Mouse (Mus musculus): Measurements from ENCODE around the gene Dcaf6. TPM values are rescaled to one million over a fixed set of nuclear protein-coding genes. Genes with fewer than 3 reads are reported as not detected.
A peak's percentile ranks its signal among the peaks of the same experiment; 100 is the strongest.
"Not testable (repeated sequence)": the region's sequence is repeated elsewhere in the genome, so short reads cannot be mapped to it uniquely, and the experiment has no call there.

Dcaf6 gene
- polyA plus RNA-seq, 1 experiment from 2014 or later: 17.8 TPM

DNA sequence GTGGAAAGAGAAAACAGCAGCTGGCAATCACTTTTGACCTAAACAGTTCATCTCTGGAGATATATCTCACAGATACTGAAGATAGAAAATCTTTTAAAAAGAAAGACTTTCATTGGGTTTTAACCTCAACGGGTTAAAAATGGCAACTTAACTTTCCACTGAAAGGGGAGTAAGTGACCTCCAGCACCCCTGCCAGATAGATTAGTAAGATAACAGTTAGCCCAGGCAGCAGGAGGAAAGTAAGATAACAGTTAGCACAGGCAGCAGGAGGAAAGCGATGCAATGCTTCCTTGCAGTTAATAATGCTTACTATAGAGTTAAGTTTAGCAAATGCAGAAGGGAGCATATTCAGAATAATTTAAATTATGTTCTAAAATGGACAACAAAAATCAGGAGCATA, 103.9 kb downstream of the Dcaf6 start:
- Histone ChIP-seq H3K27ac (replicated peaks) (no peak overlapping the region), H3K36me3 (peaks cover 4% of the 10 kb centered on the region; the same call in 1 of the 2 replicates), H3K4me3 (replicated peaks) (no peak overlapping the region), H3K4me1 (no peaks in the 10 kb centered on the region), H3K9ac (no peak overlapping the region), H3K4me2 (replicated peaks) (no peak overlapping the region), H3K9me3 (replicated peaks) (no peaks in the 10 kb centered on the region), H3K27me3 (no peaks in the 10 kb centered on the region)
- ATAC-seq (ENCODE audit: insufficient number of reproducible peaks, low FRiP score, low TSS enrichment, low read depth): no peak
- WGBS: 45% methylated on average over 2 of the region's 2 CpGs

DNA sequence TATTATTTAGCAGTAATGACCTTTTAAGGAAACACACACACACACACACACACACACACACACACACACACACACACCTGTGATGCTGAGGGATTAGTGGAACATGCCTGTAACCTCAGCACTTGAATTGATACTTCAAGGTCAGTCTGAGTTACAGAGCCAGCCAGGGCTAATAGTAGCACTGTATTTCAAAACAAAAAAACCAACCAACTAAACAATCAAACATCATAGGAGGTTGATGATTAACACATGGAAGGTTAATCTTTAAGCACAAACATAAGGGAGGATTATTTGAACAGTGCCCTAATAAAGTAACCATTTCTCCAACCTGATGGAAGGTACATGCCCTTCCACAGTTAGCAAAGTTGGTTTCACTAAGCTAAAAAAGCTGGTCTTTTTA, 111.6 kb downstream of the Dcaf6 start:
- no peak for ATAC-seq (ENCODE audit: insufficient number of reproducible peaks, low FRiP score, low TSS enrichment, low read depth)
- Histone ChIP-seq H3K4me2 (replicated peaks) (no peak overlapping the region), H3K27ac (replicated peaks) (no peak overlapping the region), H3K4me3 (replicated peaks) (no peak overlapping the region), H3K27me3 (no peaks in the 10 kb centered on the region), H3K4me1 (no peaks in the 10 kb centered on the region), H3K36me3 (peaks cover 10% of the 10 kb centered on the region), H3K9ac (no peak overlapping the region), H3K9me3 (replicated peaks) (no peaks in the 10 kb centered on the region)

DNA sequence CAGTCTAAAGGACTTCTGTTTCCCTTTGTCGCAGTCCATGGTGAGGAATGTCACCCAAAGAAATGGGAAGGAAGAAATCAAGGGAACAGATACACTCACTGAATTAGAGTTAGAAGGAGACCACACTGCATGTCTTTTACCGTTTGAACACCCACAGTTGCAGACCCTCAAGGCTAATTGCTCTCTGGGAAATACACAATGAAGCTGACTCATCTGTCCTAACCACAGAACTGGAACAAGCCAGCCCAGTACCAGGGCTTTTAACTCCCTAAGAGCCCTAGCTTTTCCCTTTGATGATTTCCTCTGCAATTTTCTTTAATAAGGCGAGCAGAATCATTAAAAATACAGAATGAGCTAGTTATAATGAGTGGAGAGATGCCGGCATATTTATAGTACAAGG, 115.8 kb downstream of the Dcaf6 start:
- ATAC-seq (ENCODE audit: insufficient number of reproducible peaks, low FRiP score, low TSS enrichment, low read depth): no peak
- no peak overlapping the region for H3K27ac ChIP-seq (replicated peaks)
- WGBS: 23% methylated on average over 4 of the region's 4 CpGs

DNA sequence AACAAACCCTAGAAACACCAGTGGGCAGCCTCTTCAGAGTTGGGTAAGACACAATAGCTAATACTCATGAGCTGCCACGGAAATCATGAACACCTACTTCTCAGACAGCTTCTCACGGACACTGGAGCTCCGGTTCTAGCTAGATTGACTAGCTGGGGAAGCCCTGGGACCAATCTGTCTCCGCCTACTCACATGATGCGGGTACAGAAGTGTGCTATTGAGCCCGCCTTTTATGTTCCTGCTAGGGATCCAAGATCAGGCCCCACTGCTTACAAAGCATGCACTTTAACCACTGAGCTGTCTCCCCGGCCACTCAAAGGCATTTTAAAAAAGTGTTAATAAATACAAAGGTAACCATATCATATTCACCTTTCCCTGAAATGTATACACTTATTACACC, 118.1 kb downstream of the Dcaf6 start:
- H3K9me3 ChIP-seq (replicated peaks): no peaks in the 10 kb centered on the region
- H3K9ac ChIP-seq: no peak overlapping the region
- no peak overlapping the region for H3K27ac ChIP-seq (replicated peaks)
- H3K4me1 ChIP-seq: no peaks in the 10 kb centered on the region
- H3K36me3 ChIP-seq: 0 out of 2 replicates have a peak, but pooled peaks cover 5% of the 10 kb centered on the region
- H3K27me3 ChIP-seq: no peaks in the 10 kb centered on the region
- H3K4me3 ChIP-seq (replicated peaks): no peak overlapping the region
- H3K4me2 ChIP-seq (replicated peaks): no peak overlapping the region
- ATAC-seq (ENCODE audit: insufficient number of reproducible peaks, low FRiP score, low TSS enrichment, low read depth): no peak
- WGBS: 65% methylated on average over 7 of the region's 7 CpGs

More for the DNA sequence above, 115.8 kb downstream of the Dcaf6 start:
- Histone ChIP-seq H3K9ac (no peak overlapping the region), H3K27me3 (no peaks in the 10 kb centered on the region), H3K4me1 (no peaks in the 10 kb centered on the region), H3K4me2 (replicated peaks) (no peak overlapping the region), H3K4me3 (replicated peaks) (no peak overlapping the region), H3K36me3 (no peaks in the 10 kb centered on the region), H3K9me3 (replicated peaks) (no peaks in the 10 kb centered on the region)

DNA sequence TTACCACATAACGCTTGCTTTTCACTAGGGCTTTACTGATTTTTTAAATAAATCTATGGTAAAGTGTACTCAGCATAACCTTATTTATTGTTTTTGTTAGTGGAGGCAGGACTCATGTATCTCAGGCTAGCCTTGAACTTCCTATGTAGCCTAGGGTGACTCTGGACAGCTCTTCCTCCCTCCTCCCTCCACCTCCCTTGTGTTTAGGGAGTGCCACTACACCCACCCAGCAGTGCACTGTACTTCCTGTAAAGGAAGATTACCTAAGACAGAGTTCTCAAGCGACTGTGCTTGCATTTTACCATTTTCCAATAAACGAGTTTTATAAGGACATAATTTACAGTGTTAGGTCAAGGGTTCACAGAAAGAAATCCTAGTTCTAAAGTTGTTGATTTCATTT, 127.5 kb downstream of the Dcaf6 start:
- WGBS: 85% methylated on average over 3 of the region's 3 CpGs
- H3K36me3 ChIP-seq: peaks cover 14% of the 10 kb centered on the region
- H3K4me2 ChIP-seq (replicated peaks): no peak overlapping the region
- H3K27me3 ChIP-seq: no peaks in the 10 kb centered on the region
- no peak overlapping the region for H3K4me3 ChIP-seq (replicated peaks)
- H3K27ac ChIP-seq (replicated peaks): no peak overlapping the region
- H3K4me1 ChIP-seq: no peaks in the 10 kb centered on the region
- ATAC-seq (ENCODE audit: insufficient number of reproducible peaks, low FRiP score, low TSS enrichment, low read depth): no peak
- no peak overlapping the region for H3K9ac ChIP-seq
- no peaks in the 10 kb centered on the region for H3K9me3 ChIP-seq (replicated peaks)

DNA sequence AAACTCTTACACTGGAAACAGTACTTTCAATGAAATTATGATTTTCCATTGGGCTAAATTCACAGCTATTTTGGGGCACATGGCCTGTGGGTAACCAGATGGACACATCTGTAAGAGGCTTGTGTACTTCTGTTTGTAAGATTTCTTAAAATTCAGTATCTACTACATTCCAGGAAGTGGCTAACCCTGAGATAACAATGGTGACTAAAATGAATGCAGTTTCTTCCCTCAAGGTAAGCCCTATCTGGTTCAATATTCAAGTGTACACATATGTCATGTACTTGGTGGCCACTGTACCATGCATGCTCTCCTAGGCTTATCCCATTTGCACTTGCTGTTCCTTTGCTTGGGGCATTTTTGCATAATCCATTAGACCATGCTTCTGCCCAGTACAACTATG, 129.4 kb downstream of the Dcaf6 start:
- no peak for ATAC-seq (ENCODE audit: insufficient number of reproducible peaks, low FRiP score, low TSS enrichment, low read depth)
- H3K27me3 ChIP-seq: no peaks in the 10 kb centered on the region
- peaks cover 14% of the 10 kb centered on the region for H3K36me3 ChIP-seq
- no peak overlapping the region for H3K27ac ChIP-seq (replicated peaks)
- no peak overlapping the region for H3K4me2 ChIP-seq (replicated peaks)
- no peaks in the 10 kb centered on the region for H3K4me1 ChIP-seq
- H3K9me3 ChIP-seq (replicated peaks): no peaks in the 10 kb centered on the region
- no peak overlapping the region for H3K9ac ChIP-seq
- H3K4me3 ChIP-seq (replicated peaks): no peak overlapping the region

DNA sequence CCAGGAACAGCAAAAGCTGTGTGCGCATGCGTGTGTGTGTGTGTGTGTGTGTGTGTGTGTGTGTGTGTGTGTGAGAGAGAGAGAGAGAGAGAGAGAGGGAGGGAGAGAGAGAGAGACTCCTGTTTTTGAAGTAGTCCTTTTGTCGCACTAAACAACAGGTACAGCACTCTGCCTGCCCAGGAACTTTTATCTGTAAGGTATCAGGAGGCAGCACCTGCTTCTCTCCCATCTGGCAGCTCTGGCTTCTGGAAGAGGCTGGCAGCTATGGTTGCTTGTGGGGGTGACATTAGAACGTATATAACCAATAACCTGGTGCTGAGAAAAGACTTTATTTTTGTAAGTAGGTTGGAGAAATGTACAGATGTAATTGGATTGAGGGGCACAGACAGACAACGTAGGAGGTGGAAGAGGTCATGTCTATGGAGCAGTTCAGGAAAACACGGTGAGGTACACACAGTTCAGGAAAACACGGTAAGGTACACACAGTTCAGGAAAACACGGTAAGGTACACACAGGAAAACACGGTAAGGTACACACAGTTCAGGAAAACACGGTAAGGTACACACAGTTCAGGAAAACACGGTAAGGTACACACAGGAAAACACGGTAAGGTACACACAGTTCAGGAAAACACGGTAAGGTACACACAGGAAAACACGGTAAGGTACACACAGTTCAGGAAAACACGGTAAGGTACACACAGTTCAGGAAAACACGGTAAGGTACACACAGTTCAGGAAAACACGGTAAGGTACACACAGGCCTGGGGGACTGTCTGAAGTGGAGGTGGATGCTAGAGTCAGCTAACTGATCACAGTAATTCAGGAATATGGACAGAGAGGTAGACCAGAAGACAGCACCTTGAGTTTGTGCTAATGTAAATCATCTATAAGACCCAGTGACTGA, 131.6 kb downstream of the Dcaf6 start:
- not testable (repeated sequence) for H3K27me3 ChIP-seq; H3K27ac ChIP-seq (replicated peaks); H3K4me3 ChIP-seq (replicated peaks); ATAC-seq (ENCODE audit: insufficient number of reproducible peaks, low FRiP score, low TSS enrichment, low read depth); H3K9me3 ChIP-seq (replicated peaks); H3K4me1 ChIP-seq; H3K9ac ChIP-seq; H3K4me2 ChIP-seq (replicated peaks)
- peaks cover 29% of the 10 kb centered on the region for H3K36me3 ChIP-seq
- 93% methylated on average over 17 of the region's 17 CpGs for WGBS

DNA sequence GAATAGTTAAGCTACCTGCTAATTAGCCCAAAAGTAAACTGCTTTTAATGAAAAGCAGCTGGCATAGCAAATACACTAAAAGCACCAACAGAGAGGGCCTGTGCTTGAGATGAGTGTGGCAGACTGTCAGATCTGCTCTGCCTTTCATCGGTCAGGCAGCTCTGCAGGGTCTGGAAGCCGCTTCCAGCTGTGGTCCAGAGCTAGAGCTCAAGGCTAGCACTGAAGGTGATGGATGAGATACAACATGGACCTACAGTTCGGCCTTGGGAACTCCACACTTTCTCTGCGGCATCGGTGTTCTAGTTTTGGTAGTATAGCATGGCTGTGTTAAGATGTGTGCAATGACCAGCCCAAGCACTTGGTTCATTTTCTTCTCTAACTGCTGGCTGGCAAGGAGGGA, 132.4 kb downstream of the Dcaf6 start:
- Histone ChIP-seq H3K4me3 (replicated peaks) (no peak overlapping the region), H3K27me3 (no peaks in the 10 kb centered on the region), H3K9me3 (replicated peaks) (no peaks in the 10 kb centered on the region), H3K36me3 (peaks cover 29% of the 10 kb centered on the region), H3K4me1 (no peaks in the 10 kb centered on the region), H3K4me2 (replicated peaks) (no peak overlapping the region), H3K9ac (no peak overlapping the region), H3K27ac (replicated peaks) (no peak overlapping the region)
- ATAC-seq (ENCODE audit: insufficient number of reproducible peaks, low FRiP score, low TSS enrichment, low read depth): no peak
- 63% methylated on average over 5 of the region's 5 CpGs for WGBS

DNA sequence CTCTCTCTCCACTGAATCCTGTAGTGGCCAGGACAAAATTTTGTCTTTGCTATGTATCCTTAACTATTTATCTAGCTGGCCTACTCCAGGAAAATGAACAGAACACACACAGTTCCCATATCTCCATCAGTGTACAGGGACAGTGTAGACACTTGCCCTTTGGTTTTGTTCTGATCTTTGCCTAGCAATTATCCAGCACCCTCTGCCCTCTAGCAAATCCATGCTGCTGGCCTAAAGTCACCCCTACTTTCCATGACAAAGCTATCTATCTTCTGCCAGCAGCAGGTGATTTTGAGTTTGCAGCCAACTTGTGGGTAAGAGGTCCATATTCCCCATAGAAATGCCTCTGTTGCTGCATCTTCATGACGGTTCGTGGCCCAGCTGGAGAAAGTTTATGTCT, 132.9 kb downstream of the Dcaf6 start:
- Histone ChIP-seq H3K4me3 (replicated peaks) (no peak overlapping the region), H3K36me3 (peaks cover 29% of the 10 kb centered on the region), H3K9ac (no peak overlapping the region), H3K9me3 (replicated peaks) (no peaks in the 10 kb centered on the region), H3K27me3 (no peaks in the 10 kb centered on the region), H3K4me1 (no peaks in the 10 kb centered on the region), H3K27ac (replicated peaks) (no peak overlapping the region), H3K4me2 (replicated peaks) (no peak overlapping the region)
- 44% methylated on average over 2 of the region's 2 CpGs for WGBS
- ATAC-seq (ENCODE audit: insufficient number of reproducible peaks, low FRiP score, low TSS enrichment, low read depth): no peak

DNA sequence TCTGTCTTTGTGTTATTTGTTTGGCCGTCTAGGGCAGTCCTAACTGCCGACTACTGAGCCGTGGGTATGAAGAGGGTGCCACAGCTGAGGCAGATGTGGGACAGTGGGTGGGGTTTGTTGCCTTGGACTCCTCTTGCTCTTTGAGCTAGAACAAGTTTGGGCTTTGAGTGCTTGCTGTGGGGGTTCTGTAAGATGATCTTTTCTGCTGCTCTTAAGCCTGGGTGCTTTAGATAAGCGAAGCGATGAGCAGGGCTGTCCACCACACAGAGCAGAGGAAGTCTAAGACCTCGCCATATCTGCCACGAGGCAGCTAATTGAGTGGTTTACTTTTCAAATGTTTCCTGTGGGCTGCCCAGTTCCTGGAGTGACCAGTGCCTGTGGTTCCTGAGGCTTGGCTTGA, 137.3 kb downstream of the Dcaf6 start:
- H3K4me3 ChIP-seq (replicated peaks): no peak overlapping the region
- H3K4me1 ChIP-seq: peaks cover 14% of the 10 kb centered on the region
- no peaks in the 10 kb centered on the region for H3K9me3 ChIP-seq (replicated peaks)
- WGBS: 67% methylated on average over 7 of the region's 7 CpGs
- H3K27ac ChIP-seq (replicated peaks): no peak overlapping the region
- H3K4me2 ChIP-seq (replicated peaks): no peak overlapping the region
- no peak for ATAC-seq (ENCODE audit: insufficient number of reproducible peaks, low FRiP score, low TSS enrichment, low read depth)
- no peak overlapping the region for H3K9ac ChIP-seq
- H3K27me3 ChIP-seq: no peaks in the 10 kb centered on the region
- peaks cover 23% of the 10 kb centered on the region for H3K36me3 ChIP-seq

DNA sequence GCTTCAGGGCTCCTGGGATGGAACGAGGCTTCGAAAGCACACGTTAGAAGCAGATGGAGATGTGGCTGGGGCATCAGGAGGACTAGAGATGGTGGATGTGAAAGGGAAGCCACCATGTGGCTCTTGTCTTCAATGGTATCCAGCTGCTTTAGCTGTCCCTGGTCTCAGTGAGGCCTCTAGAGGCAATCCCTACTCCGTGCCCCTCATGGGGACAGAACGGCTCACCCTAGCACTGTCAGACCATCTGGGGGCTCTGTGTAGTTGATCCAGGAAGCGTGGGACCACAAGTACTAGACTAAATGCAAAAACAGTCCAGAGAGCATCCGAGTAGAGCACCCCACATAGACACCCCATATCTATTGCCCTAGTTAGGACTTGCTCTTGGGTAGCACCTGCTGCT, 138.4 kb downstream of the Dcaf6 start:
- H3K36me3 ChIP-seq: peaks cover 23% of the 10 kb centered on the region

DNA sequence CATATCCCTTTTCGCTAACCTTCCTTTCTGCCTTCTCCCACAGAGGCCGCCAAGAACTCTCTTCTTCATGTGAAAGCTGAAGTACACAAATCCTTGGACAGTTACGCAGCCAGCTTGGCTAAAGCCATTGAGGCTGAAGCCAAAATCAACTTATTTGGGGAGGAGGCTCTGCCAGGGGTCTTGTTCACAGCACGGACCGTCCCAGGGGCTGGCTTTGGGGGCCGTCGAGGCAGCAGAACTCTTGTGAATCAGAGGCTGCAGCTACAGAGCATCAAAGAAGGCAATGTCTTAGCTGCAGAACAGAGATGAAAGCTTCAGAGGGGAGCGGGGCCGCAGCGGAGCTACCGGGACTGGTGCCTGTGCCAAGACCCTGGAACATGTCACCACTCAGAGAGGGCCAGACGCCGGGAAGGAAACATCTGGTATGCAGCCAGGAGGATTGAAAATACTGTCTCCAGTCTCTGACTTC, 138.8 kb downstream of the Dcaf6 start:
- Histone ChIP-seq H3K4me1 (peaks cover 14% of the 10 kb centered on the region), H3K36me3 (peaks cover 23% of the 10 kb centered on the region), H3K27me3 (no peaks in the 10 kb centered on the region), H3K27ac (replicated peaks) (peak overlapping the region; percentile 23; the same call in 1 of the 2 replicates), H3K9ac (no peak overlapping the region), H3K4me2 (replicated peaks) (no peak overlapping the region), H3K9me3 (replicated peaks) (no peaks in the 10 kb centered on the region), H3K4me3 (replicated peaks) (no peak overlapping the region)
- 64% methylated on average over 13 of the region's 13 CpGs for WGBS
- peak; percentile 68 for ATAC-seq (ENCODE audit: insufficient number of reproducible peaks, low FRiP score, low TSS enrichment, low read depth)

More for the DNA sequence above, 138.4 kb downstream of the Dcaf6 start:
- ATAC-seq (ENCODE audit: insufficient number of reproducible peaks, low FRiP score, low TSS enrichment, low read depth): peak; percentile 56; the same call in 1 of the 2 replicates
- WGBS: 51% methylated on average over 7 of the region's 7 CpGs
- no peak overlapping the region for H3K4me3 ChIP-seq (replicated peaks)
- peaks cover 14% of the 10 kb centered on the region for H3K4me1 ChIP-seq
- H3K27ac ChIP-seq (replicated peaks): peak overlapping the region; percentile 23; the same call in 1 of the 2 replicates
- no peak overlapping the region for H3K4me2 ChIP-seq (replicated peaks)
- H3K9ac ChIP-seq: no peak overlapping the region
- H3K9me3 ChIP-seq (replicated peaks): no peaks in the 10 kb centered on the region
- H3K27me3 ChIP-seq: no peaks in the 10 kb centered on the region
